Mouse (Mus musculus): ENCODE data around the gene BC052040. TPM values are rescaled to one million over a fixed set of nuclear protein-coding genes. Genes with fewer than 3 reads are reported as not detected.

The BC052040 gene
- total and polyA plus RNA-seq, 3 experiments: 2.1 to 2.8 (median 2.3) TPM

GRCm38 (mm10) chr2:115605829-115606336 is 24.4 kb downstream of the BC052040 start:
- Histone ChIP-seq H3K27ac (no peak overlapping the region), H3K9ac (ENCODE audit: low read depth, low read length) (no peak overlapping the region), H3K36me3 (ENCODE audit: control insufficient read depth, insufficient read depth, low read length) (no peaks in the 10 kb centered on the region), H3K4me3 (no peak overlapping the region), H3K79me2 (replicated peaks; ENCODE audit: control insufficient read depth, insufficient read depth, low read length) (no peaks in the 10 kb centered on the region), H3K4me1 (ENCODE audit: control insufficient read depth, insufficient read depth, low read length) (peaks cover 2% of the 10 kb centered on the region; the same call in 1 of the 2 replicates), H3K27me3 (ENCODE audit: control insufficient read depth, insufficient read depth, low read length) (no peaks in the 10 kb centered on the region)
- no peak for TF ChIP-seq POLR2A (IDR thresholded peaks at IDR 0.05; ENCODE audit: insufficient read depth, low read depth, low read length)
- TF ChIP-seq CTCF (IDR thresholded peaks at IDR 0.05): no peak
- TF ChIP-seq EP300 (IDR thresholded peaks at IDR 0.05; ENCODE audit: insufficient read depth, low read depth, low read length): no peak
- DNase-seq: no peak
- WGBS: 49% methylated on average over 1 of the region's 1 CpGs
- intact Hi-C loops (cut with DNase I): no loop called here

GRCm38 (mm10) chr2:115609020-115609419 is 27.5 kb downstream of the BC052040 start:
- H3K27me3 ChIP-seq (ENCODE audit: control insufficient read depth, insufficient read depth, low read length): no peaks in the 10 kb centered on the region
- no peaks in the 10 kb centered on the region for H3K36me3 ChIP-seq (ENCODE audit: control insufficient read depth, insufficient read depth, low read length)
- no peak for DNase-seq
- H3K79me2 ChIP-seq (replicated peaks; ENCODE audit: control insufficient read depth, insufficient read depth, low read length): no peaks in the 10 kb centered on the region
- H3K9ac ChIP-seq (ENCODE audit: low read depth, low read length): no peak overlapping the region
- no peak overlapping the region for H3K27ac ChIP-seq
- H3K4me1 ChIP-seq (ENCODE audit: control insufficient read depth, insufficient read depth, low read length): peaks cover 2% of the 10 kb centered on the region; the same call in 1 of the 2 replicates
- intact Hi-C loops (cut with DNase I): no loop called here
- WGBS: 86% methylated on average over 3 of the region's 3 CpGs
- no peak overlapping the region for H3K4me3 ChIP-seq
- TF ChIP-seq CTCF (IDR thresholded peaks at IDR 0.05) (no peak), POLR2A (IDR thresholded peaks at IDR 0.05; ENCODE audit: insufficient read depth, low read depth, low read length) (no peak), EP300 (IDR thresholded peaks at IDR 0.05; ENCODE audit: insufficient read depth, low read depth, low read length) (no peak)

DNA sequence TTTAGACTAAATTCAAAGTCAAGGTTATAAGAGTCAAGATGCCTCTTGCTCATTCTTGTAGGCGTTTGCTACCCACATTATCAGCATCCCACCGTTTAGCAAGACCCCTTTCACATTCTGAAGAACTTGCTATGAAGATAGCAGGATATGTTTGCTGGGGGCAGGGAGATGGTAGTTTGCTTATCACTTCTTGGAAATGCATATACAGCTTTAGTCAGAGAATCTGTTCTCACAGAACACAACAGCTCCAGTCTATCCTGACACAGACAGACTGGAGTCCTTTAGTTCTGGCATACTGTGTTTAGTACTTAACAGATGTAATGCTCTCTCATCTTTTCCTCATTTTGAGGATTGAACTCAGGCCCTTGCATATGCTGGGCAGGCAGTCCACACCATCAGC is 28.6 kb downstream of the BC052040 start:
- no peak for DNase-seq
- H3K4me1 ChIP-seq (ENCODE audit: control insufficient read depth, insufficient read depth, low read length): peaks cover 2% of the 10 kb centered on the region; the same call in 1 of the 2 replicates
- intact Hi-C loops (cut with DNase I): no loop called here
- H3K79me2 ChIP-seq (replicated peaks; ENCODE audit: control insufficient read depth, insufficient read depth, low read length): no peaks in the 10 kb centered on the region
- no peak for TF ChIP-seq POLR2A (IDR thresholded peaks at IDR 0.05; ENCODE audit: insufficient read depth, low read depth, low read length)
- TF ChIP-seq EP300 (IDR thresholded peaks at IDR 0.05; ENCODE audit: insufficient read depth, low read depth, low read length): no peak
- TF ChIP-seq CTCF (IDR thresholded peaks at IDR 0.05): no peak
- no peak overlapping the region for H3K4me3 ChIP-seq
- H3K27me3 ChIP-seq (ENCODE audit: control insufficient read depth, insufficient read depth, low read length): no peaks in the 10 kb centered on the region
- no peak overlapping the region for H3K9ac ChIP-seq (ENCODE audit: low read depth, low read length)
- no peaks in the 10 kb centered on the region for H3K36me3 ChIP-seq (ENCODE audit: control insufficient read depth, insufficient read depth, low read length)
- no peak overlapping the region for H3K27ac ChIP-seq
- WGBS: 54% methylated on average over 2 of the region's 2 CpGs

GRCm38 (mm10) chr2:115610503-115610902 is 29.0 kb downstream of the BC052040 start:
- Histone ChIP-seq H3K27ac (no peak overlapping the region), H3K4me3 (no peak overlapping the region), H3K27me3 (ENCODE audit: control insufficient read depth, insufficient read depth, low read length) (no peaks in the 10 kb centered on the region), H3K36me3 (ENCODE audit: control insufficient read depth, insufficient read depth, low read length) (no peaks in the 10 kb centered on the region), H3K9ac (ENCODE audit: low read depth, low read length) (no peak overlapping the region), H3K4me1 (ENCODE audit: control insufficient read depth, insufficient read depth, low read length) (peaks cover 2% of the 10 kb centered on the region; the same call in 1 of the 2 replicates), H3K79me2 (replicated peaks; ENCODE audit: control insufficient read depth, insufficient read depth, low read length) (no peaks in the 10 kb centered on the region)
- no peak for TF ChIP-seq CTCF (IDR thresholded peaks at IDR 0.05)
- intact Hi-C loops (cut with DNase I): no loop called here
- no peak for DNase-seq
- 84% methylated on average over 6 of the region's 6 CpGs for WGBS

DNA sequence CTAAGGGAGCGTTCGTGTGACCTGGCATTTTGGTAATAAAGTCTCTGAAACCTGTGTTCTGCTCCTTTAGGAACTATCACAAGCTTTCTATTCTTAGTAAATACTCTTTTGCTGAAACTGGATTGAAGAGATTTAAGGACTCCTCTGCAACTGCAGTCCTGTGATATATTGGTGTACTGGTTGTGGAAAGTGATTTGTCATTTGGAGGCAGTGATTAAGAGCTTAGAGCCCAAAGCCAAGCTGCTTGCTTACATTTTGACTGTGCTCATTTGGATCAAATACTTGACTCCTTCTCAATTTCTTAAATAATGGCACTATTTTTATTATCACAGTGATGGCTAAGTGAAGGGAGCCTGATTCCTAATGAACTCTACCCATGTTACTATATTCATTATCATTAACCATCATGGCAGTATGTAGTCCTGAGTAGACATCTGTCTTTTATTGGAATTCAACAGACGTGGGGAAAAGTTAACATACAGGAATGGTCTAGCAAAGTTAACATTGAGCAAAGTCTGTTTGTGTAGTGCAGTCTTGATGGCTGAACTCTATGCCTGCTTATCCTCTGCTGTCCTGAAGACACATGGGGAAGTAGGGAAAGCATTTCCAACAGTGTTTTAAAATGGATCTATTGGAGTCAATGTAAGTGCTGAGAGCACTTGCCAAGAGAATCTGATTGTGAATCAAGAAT is 32.5 kb downstream of the BC052040 start:
- H3K4me3 ChIP-seq: no peak overlapping the region
- no peaks in the 10 kb centered on the region for H3K27me3 ChIP-seq (ENCODE audit: control insufficient read depth, insufficient read depth, low read length)
- H3K4me1 ChIP-seq (ENCODE audit: control insufficient read depth, insufficient read depth, low read length): no peaks in the 10 kb centered on the region
- no peak overlapping the region for H3K9ac ChIP-seq (ENCODE audit: low read depth, low read length)
- DNase-seq: no peak
- intact Hi-C loops (cut with DNase I): no loop called here
- H3K36me3 ChIP-seq (ENCODE audit: control insufficient read depth, insufficient read depth, low read length): no peaks in the 10 kb centered on the region; the same call in 1 of the 2 replicates
- 93% methylated on average over 3 of the region's 3 CpGs for WGBS
- H3K27ac ChIP-seq: no peak overlapping the region
- H3K79me2 ChIP-seq (replicated peaks; ENCODE audit: control insufficient read depth, insufficient read depth, low read length): no peaks in the 10 kb centered on the region
- TF ChIP-seq CTCF (IDR thresholded peaks at IDR 0.05) (no peak), POLR2A (IDR thresholded peaks at IDR 0.05; ENCODE audit: insufficient read depth, low read depth, low read length) (no peak), EP300 (IDR thresholded peaks at IDR 0.05; ENCODE audit: insufficient read depth, low read depth, low read length) (no peak)

DNA sequence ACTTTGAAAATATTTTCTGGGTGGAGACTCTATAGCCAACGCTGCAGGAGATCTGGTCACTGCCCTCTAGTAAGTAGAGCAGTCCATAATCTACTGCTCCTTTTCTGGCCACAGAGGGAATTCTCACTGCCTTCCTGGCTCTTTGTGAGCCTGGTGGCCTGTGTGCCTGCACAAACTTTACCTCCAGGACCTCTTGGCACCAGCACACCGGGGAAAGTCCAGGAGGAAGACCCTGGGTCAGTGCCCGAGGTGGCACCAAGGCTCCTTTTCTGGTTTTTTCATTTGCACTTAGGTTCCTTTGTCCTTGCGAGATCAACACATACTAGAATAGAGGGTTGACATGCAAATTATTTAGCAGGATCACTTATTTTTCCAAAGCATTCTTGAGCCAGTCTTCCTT is 47.0 kb downstream of the BC052040 start:
- 93% methylated on average over 4 of the region's 4 CpGs for WGBS
- TF ChIP-seq POLR2A (IDR thresholded peaks at IDR 0.05; ENCODE audit: insufficient read depth, low read depth, low read length): no peak
- no peak for TF ChIP-seq CTCF (IDR thresholded peaks at IDR 0.05)
- TF ChIP-seq EP300 (IDR thresholded peaks at IDR 0.05; ENCODE audit: insufficient read depth, low read depth, low read length): no peak
- no peaks in the 10 kb centered on the region for H3K79me2 ChIP-seq (replicated peaks; ENCODE audit: control insufficient read depth, insufficient read depth, low read length)

More for the DNA sequence above, 47.0 kb downstream of the BC052040 start:
- no peak for DNase-seq
- H3K4me1 ChIP-seq (ENCODE audit: control insufficient read depth, insufficient read depth, low read length): no peaks in the 10 kb centered on the region
- intact Hi-C loops (cut with DNase I): no loop called here
- no peaks in the 10 kb centered on the region for H3K27me3 ChIP-seq (ENCODE audit: control insufficient read depth, insufficient read depth, low read length)
- H3K4me3 ChIP-seq: no peak overlapping the region
- no peak overlapping the region for H3K27ac ChIP-seq
- H3K9ac ChIP-seq (ENCODE audit: low read depth, low read length): no peak overlapping the region
- no peaks in the 10 kb centered on the region for H3K36me3 ChIP-seq (ENCODE audit: control insufficient read depth, insufficient read depth, low read length)

Measured in heart, adult 2 months (tissue).